Mouse (Mus musculus) frontal cortex, adult 2 months (tissue): Measurements from ENCODE around the gene Dlx4. TPM values are rescaled to one million over a fixed set of nuclear protein-coding genes. Genes with fewer than 3 reads are reported as not detected.

ENCODE experiments used
- DNase-seq, 2 experiments: peaks; one replicate each; pipeline ENCODE4 v3.0.0; 2022; ENCODE audit warnings: low spot score in 1 of 2; ENCODE audit errors: extremely low spot score in 1 of 2
- polyA plus RNA-seq: library from polyadenylated mRNA; depleted of rRNA; stranded (reverse); fragments of >200 nt; gene quantifications from 2 replicates; pipeline ENCODE4 v1.2.3, GENCODE M21; 2012; rRNA removed

The Dlx4 gene
- polyA plus RNA-seq, 1 experiment = not detected

DNA sequence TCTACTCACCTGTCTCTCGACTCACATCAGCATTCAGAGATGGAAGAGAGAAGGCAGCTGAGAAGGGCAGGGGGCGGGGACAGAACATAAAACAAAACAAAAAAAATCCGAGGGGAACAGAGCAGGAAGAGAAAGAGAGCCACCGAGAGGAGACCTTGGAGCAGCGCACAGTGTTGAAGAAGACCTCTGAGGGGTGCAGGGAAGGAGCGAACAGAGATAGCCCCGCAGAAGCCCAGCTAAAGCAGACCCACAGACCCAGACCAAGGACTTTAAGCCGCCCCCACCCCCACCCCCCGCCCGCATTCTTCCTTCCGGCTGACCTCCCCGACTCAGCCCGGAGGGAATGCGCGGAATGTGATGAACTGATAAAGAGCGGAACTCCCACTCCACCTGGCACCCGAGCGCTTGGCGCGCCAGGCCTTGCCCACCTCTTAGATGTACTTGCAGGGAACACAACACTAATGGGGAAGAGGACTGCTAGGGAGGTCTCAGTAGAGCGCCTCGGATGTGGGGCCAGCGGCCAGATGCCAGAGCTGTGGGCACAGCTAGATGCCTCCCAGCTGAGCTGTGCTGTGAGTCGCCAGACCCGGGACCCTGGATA, 40.7 kb downstream of the Dlx4 start:
- DNase-seq = no peak

- no peak for DNase-seq
Measured at GRCm38 (mm10) chr11:95104266-95104665, 41.8 kb downstream of the Dlx4 start.

GRCm38 (mm10) chr11:95102161-95102904, 43.7 kb downstream of the Dlx4 start:
- DNase-seq = no peak

DNA sequence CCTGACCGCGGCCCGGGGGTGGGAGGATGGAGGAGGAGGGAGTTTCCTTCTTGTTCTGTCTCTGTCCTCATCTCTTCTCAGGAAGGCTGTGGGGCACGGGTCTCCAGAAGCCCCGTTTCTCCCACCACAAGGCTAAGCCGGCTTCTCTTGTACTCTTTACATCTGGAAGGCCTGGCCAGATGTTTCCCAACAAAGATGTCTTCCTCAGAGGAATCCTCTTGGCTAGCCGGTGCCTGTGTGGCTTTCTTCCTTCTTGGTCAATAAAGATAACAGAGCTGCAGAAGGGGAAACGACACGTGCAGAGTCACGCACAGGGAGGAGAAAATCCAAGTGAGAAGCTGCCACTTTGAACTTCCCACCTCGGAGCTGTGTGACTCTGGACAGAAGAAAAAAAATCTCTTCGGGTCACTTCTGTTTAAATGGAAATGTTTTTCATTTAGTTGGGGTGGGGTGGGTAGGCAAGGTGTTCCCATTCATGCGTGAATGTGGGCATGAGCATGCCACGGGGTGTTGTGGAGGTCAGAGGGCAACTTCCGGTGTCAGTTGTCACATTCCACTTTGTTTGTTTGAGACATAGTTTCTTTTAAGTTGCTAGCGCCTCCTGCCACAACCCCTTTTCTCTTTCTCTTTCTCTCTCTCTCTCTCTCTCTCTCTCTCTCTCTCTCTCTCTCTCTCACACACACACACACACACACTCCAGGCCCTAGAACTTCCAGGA, 44.8 kb downstream of the Dlx4 start:
- DNase-seq = no peak

- DNase-seq = no peak
Measured at GRCm38 (mm10) chr11:95100393-95100792, 45.7 kb downstream of the Dlx4 start.

DNA sequence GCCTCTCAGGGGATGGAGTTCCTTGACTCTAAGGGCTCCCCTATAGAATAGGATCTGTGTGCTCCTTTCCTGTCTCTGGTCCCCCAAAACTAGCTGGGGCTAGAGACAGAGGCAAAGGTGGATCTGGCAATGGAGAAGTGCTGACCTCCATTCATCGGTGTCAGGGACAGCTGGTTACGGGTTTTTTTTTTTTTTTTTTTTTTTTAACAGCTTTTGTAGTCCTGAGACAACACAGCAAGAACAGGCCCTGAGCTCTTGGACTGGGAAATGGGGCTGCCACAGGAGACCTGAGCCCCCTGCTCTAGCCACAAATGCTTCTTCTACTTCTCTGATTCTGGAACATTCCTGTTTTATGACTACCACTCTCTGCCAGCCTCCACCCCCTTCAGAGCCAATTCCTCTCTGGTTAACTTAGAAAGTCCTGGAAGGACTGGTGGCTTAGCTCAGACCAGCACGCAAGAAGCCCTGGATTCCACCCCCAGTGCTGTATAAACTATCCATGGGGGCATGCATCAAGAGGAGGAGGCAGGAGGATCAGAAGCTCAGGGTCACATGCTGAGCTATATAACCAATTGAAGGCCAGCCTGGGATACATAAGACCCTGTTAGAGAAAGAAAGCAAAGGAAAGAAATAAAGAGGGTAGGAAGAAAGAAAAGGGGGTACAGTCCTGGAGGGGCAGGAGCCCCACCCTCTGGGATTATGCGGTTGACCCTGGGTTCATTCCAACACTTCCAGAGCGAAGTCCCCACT, 47.5 kb downstream of the Dlx4 start:
- no peak for DNase-seq

GRCm38 (mm10) chr11:95097889-95098288, 48.2 kb downstream of the Dlx4 start:
- no peak for DNase-seq

DNA sequence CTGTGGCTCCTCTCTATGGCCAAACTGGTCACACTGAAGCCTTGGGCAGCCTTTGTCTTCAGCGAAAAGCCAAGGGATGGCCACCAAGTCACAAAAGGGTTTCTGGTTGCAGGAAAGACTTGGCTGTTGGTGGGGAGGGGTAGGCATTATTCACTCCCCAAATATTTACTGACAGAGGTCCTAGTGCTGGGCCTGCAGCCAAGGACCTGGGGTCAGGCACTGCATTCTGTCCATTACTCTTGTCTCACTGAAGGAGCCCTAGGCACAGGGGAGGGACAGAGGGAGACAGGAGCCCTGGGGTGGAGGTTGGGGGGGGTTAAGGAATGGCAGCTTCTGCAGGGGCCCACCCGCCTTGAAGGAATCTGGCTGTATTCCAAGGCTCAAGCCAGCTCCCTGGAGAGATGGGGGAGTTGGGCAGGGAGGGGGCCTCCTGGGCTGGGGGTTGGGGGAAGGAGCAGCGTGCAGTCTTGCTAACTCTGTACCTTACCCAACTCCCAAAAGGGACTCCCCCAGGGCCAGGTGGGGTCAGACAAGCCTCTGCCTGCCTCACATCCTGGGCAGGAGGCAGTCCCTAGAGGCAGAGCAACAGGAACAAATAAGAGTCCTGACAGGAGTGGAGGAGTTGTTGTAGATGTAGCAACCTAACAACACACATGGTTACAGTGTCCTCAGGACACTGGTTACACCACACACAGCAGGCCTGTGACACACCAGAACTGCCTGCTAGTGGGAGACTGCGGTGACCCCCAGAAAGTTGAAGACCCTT, 49.3 kb downstream of the Dlx4 start:
- DNase-seq = no peak

- no peak for DNase-seq
Measured at GRCm38 (mm10) chr11:95095596-95095995, 50.5 kb downstream of the Dlx4 start.

DNA sequence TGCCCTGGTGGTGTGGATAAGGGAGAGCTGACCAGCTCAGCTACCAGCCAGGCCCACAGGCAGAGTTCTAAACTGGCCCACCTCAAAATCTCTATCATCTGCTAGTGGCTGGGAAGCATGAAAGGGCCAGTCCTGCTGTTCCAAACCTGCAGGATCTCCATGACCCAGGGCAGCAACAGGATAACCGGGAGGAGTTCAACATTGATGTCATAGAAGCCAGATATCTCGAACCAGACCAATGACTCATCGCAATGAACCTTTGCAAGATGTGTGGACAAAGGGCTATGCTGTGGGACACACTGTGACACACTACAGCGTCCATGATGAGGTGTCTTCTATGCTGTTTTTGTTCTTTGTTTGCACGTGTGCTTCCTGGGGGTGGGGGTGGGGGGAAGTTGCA, 53.0 kb downstream of the Dlx4 start:
- DNase-seq = no peak

Other genes with a start within 250 kb of the Dlx4 start
- gene Col1a1, start 210.0 kb downstream of the Dlx4 start, polyA plus RNA-seq = 6.9 and 8.7 TPM in 2 replicates
- not detected in 2 replicates for gene Hils1, start 178.7 kb downstream of the Dlx4 start, polyA plus RNA-seq
- gene Sgca, start 169.9 kb downstream of the Dlx4 start, polyA plus RNA-seq = 1.1 and 1.4 TPM in 2 replicates
- gene Ppp1r9b, start 155.2 kb downstream of the Dlx4 start, polyA plus RNA-seq = 296 and 312 TPM in 2 replicates
- gene Samd14, start 136.4 kb downstream of the Dlx4 start, polyA plus RNA-seq = 27.5 and 28.1 TPM in 2 replicates
- 88.7 and 97.3 TPM in 2 replicates for gene Pdk2, start 104.9 kb downstream of the Dlx4 start, polyA plus RNA-seq
- gene Itga3, start 69.5 kb downstream of the Dlx4 start, polyA plus RNA-seq = 12.7 and 14.0 TPM in 2 replicates
- 0.19 TPM in 1 of 2 replicates, not detected in the other for gene Dlx3, start 26.1 kb downstream of the Dlx4 start, polyA plus RNA-seq
- gene Tac4, start 115.3 kb upstream of the Dlx4 start, polyA plus RNA-seq = 0.12 TPM in 1 of 2 replicates, not detected in the other
- 55.2 and 55.4 TPM in 2 replicates for gene Kat7, start 164.0 kb upstream of the Dlx4 start, polyA plus RNA-seq
- gene Fam117a, start 190.8 kb upstream of the Dlx4 start, polyA plus RNA-seq = 11.4 and 12.5 TPM in 2 replicates
- 78.3 and 78.6 TPM in 2 replicates for gene Slc35b1, start 238.4 kb upstream of the Dlx4 start, polyA plus RNA-seq